Mouse (Mus musculus) liver, embryonic 14.5 days (tissue): ENCODE measurements at regions not wholly inside any gene's neighbourhood (a gene's known extent, or its start where the extent isn't known, plus 50 kb on each side); places are given as distances from the start of the nearest gene placed in this dataset.

Experiments used
- ATAC-seq: fragments of 200-750 bp; cut with Nextera tagmentation; 2 replicates; pipeline ENCODE4 v1.8.0; 2017; ENCODE audit warnings: moderate number of reproducible peaks, mild to moderate bottlenecking, moderate library complexity; ENCODE audit not compliant: insufficient read depth
- DNase-seq, 3 experiments: peaks; one replicate each; pipeline ENCODE4 v3.0.0-alpha.2; 2012 to 2013; ENCODE audit warnings: low read depth in 3 of 3, low spot score in 3 of 3
- H3K27ac ChIP-seq: fragments of 300-500 bp; sonication (generic); 2 replicates; pipeline ENCODE4 v1.5.1; 2014; ENCODE audit warnings: moderate library complexity, mild to moderate bottlenecking, control low read depth, inconsistent platforms
- H3K27me3 ChIP-seq: fragments of 300-500 bp; sonication (generic); 2 replicates; pipeline ENCODE4 v1.6.1; 2014; ENCODE audit warnings: mild to moderate bottlenecking, low read length, moderate library complexity; ENCODE audit not compliant: control insufficient read depth, insufficient read depth
- H3K36me3 ChIP-seq: fragments of 300-500 bp; sonication (generic); replicated peaks from 2 replicates; pipeline ENCODE4 v1.6.1; 2014; ENCODE audit warnings: low read depth; ENCODE audit not compliant: control insufficient read depth, insufficient read depth
- H3K4me1 ChIP-seq, 2 experiments: fragments of 200-500 bp in 1 of 2; fragments of 300-500 bp in 1 of 2; sonication (generic) in 1 of 2; replicated peaks; 2 replicates each; pipeline ENCODE4 v1.6.1; 2012 to 2014; ENCODE audit warnings: antibody characterized with exemption in 1 of 2, inconsistent platforms in 1 of 2, low read length in 1 of 2; ENCODE audit not compliant: control insufficient read depth in 2 of 2, insufficient read depth in 2 of 2
- H3K4me2 ChIP-seq: fragments of 300-500 bp; sonication (generic); 2 replicates; pipeline ENCODE4 v1.6.1; 2014; ENCODE audit warnings: low read depth, mild to moderate bottlenecking, control low read depth, moderate library complexity
- H3K4me3 ChIP-seq, 2 experiments: fragments of 200-500 bp in 1 of 2; fragments of 300-500 bp in 1 of 2; sonication (generic) in 1 of 2; 2 replicates each; pipeline ENCODE4 v1.5.1; 2012 to 2014; ENCODE audit warnings: low read depth in 2 of 2, low read length in 2 of 2, mild to moderate bottlenecking in 2 of 2, control low read depth in 1 of 2, inconsistent platforms in 1 of 2, moderate library complexity in 1 of 2; ENCODE audit not compliant: insufficient read depth in 1 of 2
- H3K9ac ChIP-seq: fragments of 300-500 bp; sonication (generic); replicated peaks from 2 replicates; pipeline ENCODE4 v1.6.1; 2014; ENCODE audit warnings: mild to moderate bottlenecking, control low read depth, moderate library complexity
- H3K9me3 ChIP-seq: fragments of 300-500 bp; sonication (generic); 2 replicates; pipeline ENCODE4 v1.6.1; 2016; ENCODE audit warnings: low read length, mixed read lengths; ENCODE audit not compliant: control insufficient read depth
- CTCF ChIP-seq: IDR thresholded peaks from 2 replicates; pipeline ENCODE4 v1.5.1; 2016; ENCODE audit warnings: antibody characterized with exemption, low read depth, control low read depth
- EP300 ChIP-seq: IDR thresholded peaks from 2 replicates; pipeline ENCODE4 v1.6.1; 2016; ENCODE audit warnings: antibody characterized with exemption, low read depth
- WGBS: fragments of 180-500 bp; shearing (Covaris S2); extraction: QIAGEN DNeasy Blood & Tissue Kit; methylation state at CpG from one replicate; pipeline ENCODE4 v1.1.7; 2014; ENCODE audit not compliant: insufficient replicate concordance; 5-methylcytosine and 5-hydroxymethylcytosine counted together

- no peak overlapping the region for H3K9ac ChIP-seq
- H3K4me2 ChIP-seq = no peak overlapping the region
- ATAC-seq (no peak), DNase-seq (no peak)
- H3K27ac ChIP-seq = no peak overlapping the region
- H3K36me3 ChIP-seq = no peaks in the 10 kb centered on the region
- TF ChIP-seq CTCF (no peak), EP300 (no peak)
- no peaks in the 10 kb centered on the region for H3K4me1 ChIP-seq
- H3K9me3 ChIP-seq = no peaks in the 10 kb centered on the region
- no peaks in the 10 kb centered on the region for H3K27me3 ChIP-seq
- no peak overlapping the region for H3K4me3 ChIP-seq
These were observed 327.7 kb upstream of the 4930412O13Rik start for GRCm38 (mm10) chr2:9553313-9553712.

- Histone ChIP-seq H3K9ac (no peak overlapping the region), H3K9me3 (no peaks in the 10 kb centered on the region), H3K4me2 (no peak overlapping the region), H3K4me3 (no peak overlapping the region), H3K27ac (no peak overlapping the region), H3K36me3 (no peaks in the 10 kb centered on the region), H3K4me1 (no peaks in the 10 kb centered on the region), H3K27me3 (no peaks in the 10 kb centered on the region)
- ATAC-seq = no peak
- 47% methylated on average over 6 of the region's 6 CpGs for WGBS
- no peak for DNase-seq
- no peak for TF ChIP-seq CTCF
These were observed 316.5 kb upstream of the 4930412O13Rik start for GRCm38 (mm10) chr2:9564487-9565043.

- Histone ChIP-seq H3K9me3 (no peaks in the 10 kb centered on the region), H3K4me1 (no peaks in the 10 kb centered on the region), H3K27ac (no peak overlapping the region), H3K27me3 (no peaks in the 10 kb centered on the region), H3K4me3 (no peak overlapping the region), H3K9ac (no peak overlapping the region), H3K4me2 (no peak overlapping the region), H3K36me3 (no peaks in the 10 kb centered on the region)
- 47% methylated on average over 4 of the region's 4 CpGs for WGBS
- TF ChIP-seq EP300 (no peak), CTCF (no peak)
- DNase-seq (no peak), ATAC-seq (no peak)
These were observed 311.8 kb upstream of the 4930412O13Rik start for GRCm38 (mm10) chr2:9569220-9569619.

- 53% methylated on average over 6 of the region's 6 CpGs for WGBS
- no peak overlapping the region for H3K9ac ChIP-seq
- DNase-seq = no peak
- no peaks in the 10 kb centered on the region for H3K4me1 ChIP-seq
- TF ChIP-seq CTCF = no peak
- TF ChIP-seq EP300 = no peak
- no peak for ATAC-seq
- no peak overlapping the region for H3K27ac ChIP-seq
- H3K9me3 ChIP-seq = no peaks in the 10 kb centered on the region
- H3K27me3 ChIP-seq = no peaks in the 10 kb centered on the region
- no peak overlapping the region for H3K4me2 ChIP-seq
- no peaks in the 10 kb centered on the region for H3K36me3 ChIP-seq
- H3K4me3 ChIP-seq = no peak overlapping the region
These were observed 306.9 kb upstream of the 4930412O13Rik start for GRCm38 (mm10) chr2:9574196-9574595.

- TF ChIP-seq EP300 (no peak), CTCF (no peak)
- WGBS = 57% methylated on average over 5 of the region's 5 CpGs
- Histone ChIP-seq H3K27ac (no peak overlapping the region), H3K27me3 (no peaks in the 10 kb centered on the region), H3K4me3 (no peak overlapping the region), H3K4me1 (no peaks in the 10 kb centered on the region), H3K9ac (no peak overlapping the region), H3K4me2 (no peak overlapping the region), H3K9me3 (no peaks in the 10 kb centered on the region), H3K36me3 (no peaks in the 10 kb centered on the region)
- ATAC-seq (no peak), DNase-seq (no peak)
These were observed 306.4 kb upstream of the 4930412O13Rik start for GRCm38 (mm10) chr2:9574651-9575050.

- Histone ChIP-seq H3K36me3 (no peaks in the 10 kb centered on the region), H3K4me1 (no peaks in the 10 kb centered on the region), H3K9ac (no peak overlapping the region), H3K9me3 (no peaks in the 10 kb centered on the region), H3K4me3 (no peak overlapping the region), H3K27ac (no peak overlapping the region), H3K4me2 (no peak overlapping the region), H3K27me3 (no peaks in the 10 kb centered on the region)
- DNase-seq (no peak), ATAC-seq (no peak)
- 67% methylated on average over 4 of the region's 4 CpGs for whole genome bisulfite sequencing
- no peak for TF ChIP-seq EP300
- TF ChIP-seq CTCF = no peak
These were observed 303.2 kb upstream of the 4930412O13Rik start for GRCm38 (mm10) chr2:9577868-9578267.
